Mouse (Mus musculus): ENCODE data around the gene Wfdc6b. TPM values are rescaled to one million over a fixed set of nuclear protein-coding genes. Genes with fewer than 3 reads are reported as not detected.

The Wfdc6b gene
- polyA plus RNA-seq (2014; fragmentation: Illumina TruSeq; extraction: RNeasy Lipid Tissue Mini Kit (QIAGEN cat#74804); ENCODE audit: low read depth, low replicate concordance), result not detected

GRCm38 (mm10) chr2:164613471-164613870 is at the start of gene Wfdc6b, which contains the start of gene Wfdc8:
Wfdc6b (plus strand) TSS chr2:164613522.
Wfdc8 (minus strand) TSS chr2:164613626.

DNA sequence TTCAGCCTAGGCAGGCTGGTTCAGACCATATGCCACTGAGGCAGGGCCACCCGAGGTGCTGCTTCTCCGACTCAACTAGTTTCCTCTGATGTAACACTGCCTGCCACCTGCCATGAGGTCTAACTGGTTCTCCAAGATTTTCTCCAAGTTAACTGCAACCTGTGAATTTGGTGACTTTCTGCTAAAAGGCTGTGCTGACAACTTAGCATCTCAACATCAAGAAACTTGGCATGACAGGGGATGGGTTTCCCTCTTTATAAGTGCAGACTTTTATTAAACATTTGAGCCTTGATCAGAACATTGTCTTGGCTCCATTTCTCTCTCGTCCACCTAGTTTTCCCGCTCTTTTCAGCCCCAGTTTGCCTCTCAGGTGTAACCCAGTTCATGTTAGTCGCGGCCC is 40.0 kb upstream of the Wfdc6b start, which contains the start of gene Spint3:
Gene Spint3 (minus strand): TSS at position 101 of the 400 bp plus-strand sequence.

DNA sequence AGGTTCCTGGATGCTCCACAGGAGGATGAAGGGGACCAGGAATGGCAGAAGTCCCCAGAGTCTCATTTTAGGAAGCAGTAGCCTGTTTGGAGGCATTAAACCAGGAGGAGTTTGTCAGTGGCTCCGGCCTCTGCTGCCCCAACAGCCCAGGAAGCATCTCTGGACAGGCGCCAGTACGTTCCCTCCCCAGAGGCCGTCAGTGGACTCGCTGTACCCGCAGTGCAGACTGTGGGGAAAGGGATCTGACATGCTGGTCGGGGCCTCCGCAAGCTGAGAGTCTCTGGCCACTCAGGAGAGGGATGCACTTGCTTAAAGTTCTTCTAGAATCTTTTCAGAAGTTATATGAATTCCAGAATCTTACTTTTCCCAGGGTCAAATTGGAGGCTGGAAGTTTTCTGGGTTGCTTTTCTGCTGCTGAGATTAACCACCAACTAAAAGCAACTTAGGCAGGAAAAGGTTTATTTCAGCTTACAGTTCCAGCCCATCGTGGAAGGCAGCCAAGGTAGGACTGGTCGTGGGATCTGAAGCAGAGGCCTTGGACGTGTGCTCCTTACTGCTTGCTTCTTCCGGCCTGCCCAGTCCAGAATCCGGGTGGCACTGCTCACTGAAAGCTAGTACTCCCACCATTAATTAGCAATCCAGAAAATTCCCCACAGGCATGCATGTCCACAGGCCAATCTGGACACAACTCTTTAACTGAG is 28.1 kb upstream of the Wfdc6b start, which contains the start of gene Wfdc6a:
Gene Wfdc6a (minus strand): TSS at position 423 of the 701 bp plus-strand sequence.

DNA sequence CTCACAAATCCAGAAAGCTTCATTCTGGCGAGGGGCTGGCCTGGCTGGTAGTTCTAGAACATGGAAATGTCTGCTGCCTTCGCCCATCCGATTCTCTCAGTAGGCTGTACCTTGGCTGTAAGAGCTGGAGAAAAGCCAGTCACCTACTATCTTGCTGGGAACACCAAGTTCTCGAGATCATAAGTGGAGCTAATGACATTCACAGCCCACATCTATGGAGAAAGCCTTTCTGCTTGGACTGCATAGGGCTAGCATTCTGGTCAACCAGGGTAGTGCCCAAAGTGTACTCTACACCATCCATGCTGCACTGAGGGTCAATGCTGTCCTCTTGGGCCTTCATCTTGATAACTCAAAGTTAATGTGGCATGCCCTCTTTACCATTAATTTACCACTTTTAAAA is 19.8 kb upstream of the Wfdc6b start, which contains the start of gene Eppin:
Gene Eppin (minus strand): TSS at position 101 of the 400 bp plus-strand sequence.

DNA sequence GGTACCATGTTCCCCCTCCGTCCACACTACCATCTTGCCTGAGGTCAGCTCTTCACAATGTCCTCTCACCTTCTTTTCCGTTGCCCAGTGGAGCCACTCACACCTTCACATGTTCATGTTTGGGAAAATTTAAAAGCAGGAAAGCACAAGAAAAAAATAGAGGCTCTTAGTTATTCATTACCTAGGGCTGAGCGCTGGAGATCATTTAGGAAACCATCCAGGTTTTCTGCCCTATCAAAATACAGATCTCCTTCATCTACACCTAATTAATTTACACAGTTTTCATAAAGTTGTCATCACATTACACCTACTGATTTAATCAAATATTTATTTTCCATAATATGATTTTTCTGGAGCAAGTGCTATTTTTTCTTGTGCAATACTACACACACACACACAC is 25.4 kb downstream of the Wfdc6b start, which contains the start of gene Wfdc16:
Gene Wfdc16 (minus strand): TSS at position 101 of the 400 bp plus-strand sequence.

GRCm38 (mm10) chr2:164655858-164656257 is 42.5 kb downstream of the Wfdc6b start, which contains the start of gene Wfdc10:
Wfdc10 (plus strand) TSS chr2:164656046.

DNA sequence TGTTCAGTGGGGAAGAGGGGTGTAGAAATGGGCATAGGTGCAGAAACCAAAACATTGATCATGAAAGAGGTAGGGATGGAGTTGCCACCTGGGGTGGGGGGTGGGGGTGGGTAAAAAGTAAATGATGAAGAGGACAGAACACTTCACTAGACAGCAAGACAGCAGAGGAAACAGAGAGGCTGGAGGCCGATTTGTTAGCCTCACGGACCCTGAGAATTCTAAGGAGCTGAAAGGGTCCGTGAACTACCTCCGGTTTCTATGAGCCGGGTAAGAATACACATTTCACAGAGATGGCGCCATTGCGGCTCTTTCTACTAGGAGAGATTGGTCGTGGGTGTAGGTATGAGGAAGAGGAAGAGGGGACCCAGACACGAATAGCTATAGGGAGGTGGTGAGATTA is 43.2 kb downstream of the Wfdc6b start, which contains the start of gene Wfdc9:
Gene Wfdc9 (minus strand): TSS at position 101 of the 400 bp plus-strand sequence.

Other genes with a start within 250 kb of the Wfdc6b start
- gene Slpi, start 224.4 kb upstream of the Wfdc6b start, polyA plus RNA-seq (2014; fragmentation: Illumina TruSeq; extraction: RNeasy Lipid Tissue Mini Kit (QIAGEN cat#74804); ENCODE audit: low read depth, low replicate concordance), result not detected
- not detected for gene Rbpjl, start 210.4 kb upstream of the Wfdc6b start, polyA plus RNA-seq (2014; fragmentation: Illumina TruSeq; extraction: RNeasy Lipid Tissue Mini Kit (QIAGEN cat#74804); ENCODE audit: low read depth, low replicate concordance)
- gene Matn4, start 208.4 kb upstream of the Wfdc6b start, polyA plus RNA-seq (2014; fragmentation: Illumina TruSeq; extraction: RNeasy Lipid Tissue Mini Kit (QIAGEN cat#74804); ENCODE audit: low read depth, low replicate concordance), result 0.85 TPM
- 255 TPM for gene Sdc4, start 169.6 kb upstream of the Wfdc6b start, polyA plus RNA-seq (2014; fragmentation: Illumina TruSeq; extraction: RNeasy Lipid Tissue Mini Kit (QIAGEN cat#74804); ENCODE audit: low read depth, low replicate concordance)
- gene Sys1, start 156.6 kb upstream of the Wfdc6b start, polyA plus RNA-seq (2014; fragmentation: Illumina TruSeq; extraction: RNeasy Lipid Tissue Mini Kit (QIAGEN cat#74804); ENCODE audit: low read depth, low replicate concordance), result 10.1 TPM
- not detected for gene Gm20458, start 152.6 kb upstream of the Wfdc6b start, polyA plus RNA-seq (2014; fragmentation: Illumina TruSeq; extraction: RNeasy Lipid Tissue Mini Kit (QIAGEN cat#74804); ENCODE audit: low read depth, low replicate concordance)
- not detected for gene Trp53tg5, start 139.8 kb upstream of the Wfdc6b start, polyA plus RNA-seq (2014; fragmentation: Illumina TruSeq; extraction: RNeasy Lipid Tissue Mini Kit (QIAGEN cat#74804); ENCODE audit: low read depth, low replicate concordance)
- 6.6 TPM for gene Dbndd2, start 127.4 kb upstream of the Wfdc6b start, polyA plus RNA-seq (2014; fragmentation: Illumina TruSeq; extraction: RNeasy Lipid Tissue Mini Kit (QIAGEN cat#74804); ENCODE audit: low read depth, low replicate concordance)
- 8.1 TPM for gene Pigt, start 116.0 kb upstream of the Wfdc6b start, polyA plus RNA-seq (2014; fragmentation: Illumina TruSeq; extraction: RNeasy Lipid Tissue Mini Kit (QIAGEN cat#74804); ENCODE audit: low read depth, low replicate concordance)
- gene Wfdc2, start 51.1 kb upstream of the Wfdc6b start, polyA plus RNA-seq (2014; fragmentation: Illumina TruSeq; extraction: RNeasy Lipid Tissue Mini Kit (QIAGEN cat#74804); ENCODE audit: low read depth, low replicate concordance), result 30.2 TPM
- gene Spint3, start 40.1 kb upstream of the Wfdc6b start, polyA plus RNA-seq (2014; fragmentation: Illumina TruSeq; extraction: RNeasy Lipid Tissue Mini Kit (QIAGEN cat#74804); ENCODE audit: low read depth, low replicate concordance), result not detected
- gene Wfdc6a, start 28.1 kb upstream of the Wfdc6b start, polyA plus RNA-seq (2014; fragmentation: Illumina TruSeq; extraction: RNeasy Lipid Tissue Mini Kit (QIAGEN cat#74804); ENCODE audit: low read depth, low replicate concordance), result not detected
- gene Eppin, start 19.9 kb upstream of the Wfdc6b start, polyA plus RNA-seq (2014; fragmentation: Illumina TruSeq; extraction: RNeasy Lipid Tissue Mini Kit (QIAGEN cat#74804); ENCODE audit: low read depth, low replicate concordance), result not detected
- 0.50 TPM for gene Wfdc8, start 104 bp downstream of the Wfdc6b start, polyA plus RNA-seq (2014; fragmentation: Illumina TruSeq; extraction: RNeasy Lipid Tissue Mini Kit (QIAGEN cat#74804); ENCODE audit: low read depth, low replicate concordance)
- gene Wfdc16, start 25.3 kb downstream of the Wfdc6b start, polyA plus RNA-seq (2014; fragmentation: Illumina TruSeq; extraction: RNeasy Lipid Tissue Mini Kit (QIAGEN cat#74804); ENCODE audit: low read depth, low replicate concordance), result not detected
- gene Wfdc10, start 42.5 kb downstream of the Wfdc6b start, polyA plus RNA-seq (2014; fragmentation: Illumina TruSeq; extraction: RNeasy Lipid Tissue Mini Kit (QIAGEN cat#74804); ENCODE audit: low read depth, low replicate concordance), result not detected
- gene Wfdc9, start 43.1 kb downstream of the Wfdc6b start, polyA plus RNA-seq (2014; fragmentation: Illumina TruSeq; extraction: RNeasy Lipid Tissue Mini Kit (QIAGEN cat#74804); ENCODE audit: low read depth, low replicate concordance), result not detected
- gene Wfdc11, start 60.6 kb downstream of the Wfdc6b start, polyA plus RNA-seq (2014; fragmentation: Illumina TruSeq; extraction: RNeasy Lipid Tissue Mini Kit (QIAGEN cat#74804); ENCODE audit: low read depth, low replicate concordance), result not detected
- gene Wfdc13, start 71.6 kb downstream of the Wfdc6b start, polyA plus RNA-seq (2014; fragmentation: Illumina TruSeq; extraction: RNeasy Lipid Tissue Mini Kit (QIAGEN cat#74804); ENCODE audit: low read depth, low replicate concordance), result 0.57 TPM
- gene Spint4, start 85.0 kb downstream of the Wfdc6b start, polyA plus RNA-seq (2014; fragmentation: Illumina TruSeq; extraction: RNeasy Lipid Tissue Mini Kit (QIAGEN cat#74804); ENCODE audit: low read depth, low replicate concordance), result not detected
- gene Spint5, start 101.8 kb downstream of the Wfdc6b start, polyA plus RNA-seq (2014; fragmentation: Illumina TruSeq; extraction: RNeasy Lipid Tissue Mini Kit (QIAGEN cat#74804); ENCODE audit: low read depth, low replicate concordance), result not detected
- gene Wfdc3, start 132.4 kb downstream of the Wfdc6b start, polyA plus RNA-seq (2014; fragmentation: Illumina TruSeq; extraction: RNeasy Lipid Tissue Mini Kit (QIAGEN cat#74804); ENCODE audit: low read depth, low replicate concordance), result 0.82 TPM
- 3.6 TPM for gene Dnttip1, start 132.5 kb downstream of the Wfdc6b start, polyA plus RNA-seq (2014; fragmentation: Illumina TruSeq; extraction: RNeasy Lipid Tissue Mini Kit (QIAGEN cat#74804); ENCODE audit: low read depth, low replicate concordance)
- 7.9 TPM for gene Ube2c, start 156.4 kb downstream of the Wfdc6b start, polyA plus RNA-seq (2014; fragmentation: Illumina TruSeq; extraction: RNeasy Lipid Tissue Mini Kit (QIAGEN cat#74804); ENCODE audit: low read depth, low replicate concordance)
- not detected for gene Tnnc2, start 166.4 kb downstream of the Wfdc6b start, polyA plus RNA-seq (2014; fragmentation: Illumina TruSeq; extraction: RNeasy Lipid Tissue Mini Kit (QIAGEN cat#74804); ENCODE audit: low read depth, low replicate concordance)
- gene Snx21, start 172.3 kb downstream of the Wfdc6b start, polyA plus RNA-seq (2014; fragmentation: Illumina TruSeq; extraction: RNeasy Lipid Tissue Mini Kit (QIAGEN cat#74804); ENCODE audit: low read depth, low replicate concordance), result 3.5 TPM
- 4.1 TPM for gene Acot8, start 191.4 kb downstream of the Wfdc6b start, polyA plus RNA-seq (2014; fragmentation: Illumina TruSeq; extraction: RNeasy Lipid Tissue Mini Kit (QIAGEN cat#74804); ENCODE audit: low read depth, low replicate concordance)
- 2.7 TPM for gene Zswim3, start 191.6 kb downstream of the Wfdc6b start, polyA plus RNA-seq (2014; fragmentation: Illumina TruSeq; extraction: RNeasy Lipid Tissue Mini Kit (QIAGEN cat#74804); ENCODE audit: low read depth, low replicate concordance)
- 1.4 TPM for gene Zswim1, start 209.2 kb downstream of the Wfdc6b start, polyA plus RNA-seq (2014; fragmentation: Illumina TruSeq; extraction: RNeasy Lipid Tissue Mini Kit (QIAGEN cat#74804); ENCODE audit: low read depth, low replicate concordance)
- not detected for gene Spata25, start 215.0 kb downstream of the Wfdc6b start, polyA plus RNA-seq (2014; fragmentation: Illumina TruSeq; extraction: RNeasy Lipid Tissue Mini Kit (QIAGEN cat#74804); ENCODE audit: low read depth, low replicate concordance)
- 43.1 TPM for gene Ctsa, start 219.4 kb downstream of the Wfdc6b start, polyA plus RNA-seq (2014; fragmentation: Illumina TruSeq; extraction: RNeasy Lipid Tissue Mini Kit (QIAGEN cat#74804); ENCODE audit: low read depth, low replicate concordance)
- gene Neurl2, start 219.9 kb downstream of the Wfdc6b start, polyA plus RNA-seq (2014; fragmentation: Illumina TruSeq; extraction: RNeasy Lipid Tissue Mini Kit (QIAGEN cat#74804); ENCODE audit: low read depth, low replicate concordance), result not detected
- gene Pltp, start 244.2 kb downstream of the Wfdc6b start, polyA plus RNA-seq (2014; fragmentation: Illumina TruSeq; extraction: RNeasy Lipid Tissue Mini Kit (QIAGEN cat#74804); ENCODE audit: low read depth, low replicate concordance), result 1.9 TPM